Mouse (Mus musculus) myocyte (in vitro differentiated cells): Measurements from ENCODE around the gene Shank2. TPM values are rescaled to one million over a fixed set of nuclear protein-coding genes. Genes with fewer than 3 reads are reported as not detected.

ENCODE experiments used
- H3K27me3 ChIP-seq: one replicate; pipeline ENCODE4 v1.6.1; 2011; ENCODE audit not compliant: control insufficient read depth, insufficient read depth, insufficient read length
- H3K36me3 ChIP-seq: one replicate; pipeline ENCODE4 v1.6.1; 2011; ENCODE audit not compliant: control insufficient read depth, insufficient read depth
- H3K4me2 ChIP-seq: one replicate; pipeline ENCODE4 v1.6.1; 2011; ENCODE audit warnings: low read depth, control low read depth
- H3K4me3 ChIP-seq: one replicate; pipeline ENCODE4 v1.5.1; 2011; ENCODE audit warnings: mild to moderate bottlenecking, control low read depth, moderate library complexity
- H3K79me2 ChIP-seq: one replicate; pipeline ENCODE4 v1.6.1; 2011; ENCODE audit not compliant: control insufficient read depth, insufficient read depth
- H3ac ChIP-seq: one replicate; pipeline ENCODE4 v1.6.1; 2011; ENCODE audit not compliant: control insufficient read depth, insufficient read length
- CEBPB ChIP-seq: IDR thresholded peaks from 2 replicates; pipeline ENCODE4 v1.6.1; 2011; ENCODE audit warnings: mild to moderate bottlenecking, moderate library complexity; ENCODE audit not compliant: poor library complexity, insufficient read depth, severe bottlenecking
- E2F4 ChIP-seq: IDR thresholded peaks from one replicate; pipeline ENCODE4 v1.6.1; 2011; ENCODE audit warnings: mild to moderate bottlenecking, control low read depth, moderate library complexity; ENCODE audit not compliant: insufficient read depth
- MAX ChIP-seq: IDR thresholded peaks from one replicate; pipeline ENCODE4 v1.6.1; 2011; ENCODE audit warnings: low read depth, mild to moderate bottlenecking, control low read depth
- MYOD1 ChIP-seq, 3 experiments: IDR thresholded peaks; one replicate each; pipeline ENCODE4 v1.6.1; 2011; ENCODE audit warnings: control low read depth in 2 of 3, low read depth in 2 of 3, mild to moderate bottlenecking in 2 of 3, moderate library complexity in 1 of 3; ENCODE audit not compliant: insufficient read length in 2 of 3, control insufficient read depth in 1 of 3
- MYOG ChIP-seq, 3 experiments: IDR thresholded peaks; one replicate each; pipeline ENCODE4 v1.6.1; 2011; ENCODE audit warnings: control low read depth in 2 of 3, low read depth in 2 of 3, mild to moderate bottlenecking in 2 of 3; ENCODE audit not compliant: insufficient read length in 2 of 3, control insufficient read depth in 1 of 3, insufficient read depth in 1 of 3
- POLR2A ChIP-seq: IDR thresholded peaks from one replicate; pipeline ENCODE4 v1.6.1; 2011; ENCODE audit warnings: low read depth, mild to moderate bottlenecking, control low read depth, moderate library complexity; ENCODE audit not compliant: insufficient read length
- POLR2AphosphoS2 ChIP-seq: IDR thresholded peaks from one replicate; pipeline ENCODE4 v1.6.1; 2011; ENCODE audit warnings: low read depth, control low read depth; ENCODE audit not compliant: insufficient read length
- REST ChIP-seq: IDR thresholded peaks from one replicate; pipeline ENCODE4 v1.6.1; 2011; ENCODE audit warnings: mild to moderate bottlenecking, control low read depth, moderate library complexity; ENCODE audit not compliant: insufficient read depth, insufficient read length
- SRF ChIP-seq: IDR thresholded peaks from one replicate; pipeline ENCODE4 v1.6.1; 2011; ENCODE audit warnings: low read depth; ENCODE audit not compliant: control insufficient read depth, insufficient read length
- TCF12 ChIP-seq: IDR thresholded peaks from one replicate; pipeline ENCODE4 v1.6.1; 2011; ENCODE audit warnings: mild to moderate bottlenecking, control low read depth; ENCODE audit not compliant: poor library complexity, insufficient read depth, severe bottlenecking
- TCF3 ChIP-seq: IDR thresholded peaks from one replicate; pipeline ENCODE4 v1.6.1; 2011; ENCODE audit warnings: low read depth, control low read depth; ENCODE audit not compliant: insufficient read length
- USF1 ChIP-seq: IDR thresholded peaks from one replicate; pipeline ENCODE4 v1.6.1; 2011; ENCODE audit warnings: low read depth, mild to moderate bottlenecking, control low read depth, moderate library complexity
- polyA plus RNA-seq: library from polyadenylated mRNA; unstranded; fragments of >200 nt; fragmentation: generic; extraction: Trizol; gene quantifications from one replicate; pipeline ENCODE4 v1.2.1, GENCODE M21; 2012; ENCODE audit warnings: missing spikeins

Shank2 gene
- polyA plus RNA-seq, 1 experiment, result 0.07 TPM

DNA sequence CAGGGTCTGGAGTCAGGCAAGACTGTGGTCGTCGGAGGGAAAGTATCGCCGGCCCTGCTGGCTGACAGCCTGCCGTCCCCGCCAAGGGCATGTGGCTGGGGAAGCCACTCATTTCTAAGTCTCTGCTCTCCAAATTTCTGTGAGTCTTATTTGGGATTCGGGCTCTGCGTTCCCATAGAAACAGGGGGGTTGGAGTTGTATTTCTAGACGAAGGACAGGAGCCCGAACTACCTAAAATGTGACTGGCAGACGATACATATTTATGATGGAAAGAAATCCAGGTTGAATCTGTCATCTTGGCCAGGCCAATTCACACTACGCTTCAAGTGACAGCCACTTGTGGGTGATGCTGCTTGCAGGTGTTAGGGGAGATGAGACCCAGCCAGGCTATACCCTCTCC is 92.4 kb downstream of the Shank2 start:
- Histone ChIP-seq H3K27me3 (peaks cover 5% of the 10 kb centered on the region), H3K4me2 (no peak overlapping the region), H3K79me2 (no peaks in the 10 kb centered on the region), H3K4me3 (no peak overlapping the region), H3K36me3 (no peaks in the 10 kb centered on the region), H3ac (no peak overlapping the region)
- TF ChIP-seq MYOG (IDR thresholded peaks at IDR 0.05; ENCODE audit: control insufficient read depth in 1 of 3, insufficient read depth in 1 of 3, insufficient read length in 2 of 3, low read depth in 2 of 3) (no peak), TCF12 (no peak), REST (no peak), E2F4 (no peak), POLR2AphosphoS2 (no peak), TCF3 (no peak), CEBPB (no peak), POLR2A (no peak), MYOD1 (IDR thresholded peaks at IDR 0.05; ENCODE audit: control insufficient read depth in 1 of 3, insufficient read length in 2 of 3, low read depth in 2 of 3) (no peak), MAX (no peak), USF1 (no peak), SRF (no peak)

DNA sequence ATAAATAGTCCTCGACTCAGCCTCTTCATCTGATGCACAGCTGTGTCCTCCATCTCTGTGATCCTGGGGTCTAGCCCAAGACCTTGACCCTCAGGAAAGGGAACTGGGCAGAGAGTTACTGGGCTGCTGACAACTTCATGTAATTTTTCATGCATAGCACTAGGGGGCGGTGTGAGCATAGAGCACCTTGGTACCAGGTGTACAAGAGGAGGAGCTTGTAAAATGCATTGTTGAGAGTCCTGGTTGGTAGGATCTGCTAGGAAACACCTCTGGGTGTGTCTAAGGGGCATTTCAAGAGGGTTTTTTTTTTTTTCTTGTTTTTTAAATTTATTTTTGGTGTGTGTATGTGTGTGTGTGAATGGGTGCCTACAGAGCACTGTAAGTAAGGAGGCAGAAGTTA is 95.6 kb downstream of the Shank2 start:
- H3K27me3 ChIP-seq, result peaks cover 10% of the 10 kb centered on the region
- no peak overlapping the region for H3ac ChIP-seq
- H3K36me3 ChIP-seq, result no peaks in the 10 kb centered on the region
- H3K79me2 ChIP-seq, result no peaks in the 10 kb centered on the region
- no peak overlapping the region for H3K4me2 ChIP-seq
- no peak overlapping the region for H3K4me3 ChIP-seq
- TF ChIP-seq POLR2A, result no peak
- TF ChIP-seq E2F4, result no peak
- TF ChIP-seq TCF3, result no peak
- no peak for TF ChIP-seq MYOG (IDR thresholded peaks at IDR 0.05; ENCODE audit: control insufficient read depth in 1 of 3, insufficient read depth in 1 of 3, insufficient read length in 2 of 3, low read depth in 2 of 3)
- TF ChIP-seq TCF12, result no peak
- no peak for TF ChIP-seq MAX
- TF ChIP-seq USF1, result no peak
- TF ChIP-seq MYOD1 (IDR thresholded peaks at IDR 0.05; ENCODE audit: control insufficient read depth in 1 of 3, insufficient read length in 2 of 3, low read depth in 2 of 3), result no peak
- TF ChIP-seq SRF, result no peak

DNA sequence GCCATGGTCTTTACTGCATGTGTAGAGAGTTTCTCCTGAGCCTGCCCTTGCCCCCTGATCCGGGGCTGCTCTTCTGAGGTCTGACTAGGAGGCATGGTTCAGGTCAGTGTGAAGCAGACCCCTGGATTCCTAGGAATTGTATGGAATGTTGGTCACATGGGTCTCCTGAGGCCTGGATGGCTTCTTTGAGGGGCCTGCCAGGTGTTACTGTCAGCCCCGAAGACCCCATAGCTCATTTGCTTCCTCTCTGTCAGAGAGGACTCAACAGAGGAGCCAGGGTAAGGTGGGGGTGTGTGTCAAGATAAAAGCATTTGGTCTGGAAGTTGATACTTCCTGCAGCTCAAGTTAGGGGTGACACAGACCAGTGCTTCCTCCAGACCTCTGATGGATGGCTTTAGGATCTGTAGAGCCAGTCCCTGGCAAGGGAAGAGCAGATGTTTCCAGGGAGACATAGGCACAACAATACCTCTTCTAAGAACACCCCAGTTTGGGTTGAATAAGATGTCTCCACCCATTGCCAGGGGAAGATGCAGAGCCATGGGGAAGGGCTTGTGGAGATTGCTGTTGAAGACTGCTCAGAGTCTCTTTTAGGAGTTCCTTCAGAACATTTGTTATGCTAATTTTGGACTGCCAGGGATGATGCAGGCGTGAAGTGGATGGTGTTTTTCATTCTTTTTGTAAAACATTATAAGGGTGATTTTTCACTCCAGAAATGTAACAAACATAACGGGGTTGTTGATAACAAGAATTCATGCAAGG is 100.7 kb downstream of the Shank2 start:
- Histone ChIP-seq H3ac (no peak overlapping the region), H3K27me3 (peaks cover 17% of the 10 kb centered on the region), H3K79me2 (no peaks in the 10 kb centered on the region), H3K4me3 (no peak overlapping the region), H3K4me2 (no peak overlapping the region), H3K36me3 (no peaks in the 10 kb centered on the region)
- TF ChIP-seq USF1 (no peak), CEBPB (no peak), REST (no peak), TCF12 (no peak), E2F4 (no peak), MAX (no peak), POLR2A (no peak), SRF (no peak), POLR2AphosphoS2 (no peak), MYOD1 (IDR thresholded peaks at IDR 0.05; ENCODE audit: control insufficient read depth in 1 of 3, insufficient read length in 2 of 3, low read depth in 2 of 3) (no peak), TCF3 (no peak), MYOG (IDR thresholded peaks at IDR 0.05; ENCODE audit: control insufficient read depth in 1 of 3, insufficient read depth in 1 of 3, insufficient read length in 2 of 3, low read depth in 2 of 3) (no peak)

DNA sequence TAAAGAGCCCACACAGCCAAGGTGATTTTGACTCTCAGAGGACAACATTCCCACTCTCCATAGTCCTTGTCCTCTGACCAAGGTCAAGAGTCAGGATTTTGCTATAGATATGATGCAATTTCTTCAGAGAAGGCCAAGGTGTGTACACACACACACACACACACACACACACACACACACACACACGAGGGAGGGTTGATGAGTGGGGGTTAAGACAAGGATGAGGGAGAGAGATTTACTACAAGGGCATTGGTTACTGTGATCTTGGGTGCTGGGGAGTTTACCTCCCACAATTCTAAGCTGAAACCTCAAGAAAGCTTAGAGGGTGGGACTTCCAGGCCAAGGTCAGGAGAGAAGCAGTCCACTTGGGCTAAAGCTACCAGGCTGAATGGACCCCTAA is 104.2 kb downstream of the Shank2 start:
- TF ChIP-seq SRF (no peak), REST (no peak), MYOG (IDR thresholded peaks at IDR 0.05; ENCODE audit: control insufficient read depth in 1 of 3, insufficient read depth in 1 of 3, insufficient read length in 2 of 3, low read depth in 2 of 3) (no peak), TCF12 (no peak), MAX (no peak), POLR2A (no peak), CEBPB (no peak), POLR2AphosphoS2 (no peak), MYOD1 (IDR thresholded peaks at IDR 0.05; ENCODE audit: control insufficient read depth in 1 of 3, insufficient read length in 2 of 3, low read depth in 2 of 3) (no peak), E2F4 (no peak), USF1 (no peak), TCF3 (no peak)
- Histone ChIP-seq H3K27me3 (peaks cover 14% of the 10 kb centered on the region), H3ac (no peak overlapping the region), H3K36me3 (no peaks in the 10 kb centered on the region), H3K4me3 (no peak overlapping the region), H3K79me2 (no peaks in the 10 kb centered on the region), H3K4me2 (no peak overlapping the region)
